Mouse (Mus musculus): Measurements from ENCODE around the gene Casp7.

DNA sequence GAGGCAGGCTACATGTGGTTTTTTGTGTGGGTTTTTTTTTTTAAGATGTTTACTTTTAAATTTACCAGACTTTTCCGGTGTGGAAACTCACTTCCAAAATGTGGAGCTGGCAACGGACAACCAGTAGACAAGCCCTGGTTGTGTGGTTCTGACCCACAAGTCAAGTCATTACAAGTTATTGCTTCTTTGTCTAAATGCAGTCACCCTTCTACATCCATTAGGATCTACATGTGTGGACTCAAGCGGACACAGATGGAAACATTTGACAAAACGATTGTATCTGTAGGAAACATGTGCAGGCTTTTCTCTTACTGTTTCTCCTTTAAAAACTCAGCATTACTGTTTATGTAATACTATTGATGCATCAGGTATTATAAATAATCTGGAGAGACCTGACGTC is 23.7 kb upstream of the Casp7 start:
- TF ChIP-seq CTCF (IDR thresholded peaks at IDR 0.05; ENCODE audit: control insufficient read depth, insufficient read depth, low read length): no peak
- no peak for TF ChIP-seq POLR2A (IDR thresholded peaks at IDR 0.05; ENCODE audit: borderline replicate concordance, control insufficient read depth, low read depth, low read length)
